Mouse (Mus musculus): ENCODE results near the gene Rhox4a2. TPM values are rescaled to one million over a fixed set of nuclear protein-coding genes. Genes with fewer than 3 reads are reported as not detected.

The Rhox4a2 gene
- polyA plus RNA-seq (2014; fragmentation: Illumina TruSeq; extraction: RNeasy Lipid Tissue Mini Kit (QIAGEN cat#74804); ENCODE audit: insufficient read depth, low read depth, low replicate concordance) = not detected

DNA sequence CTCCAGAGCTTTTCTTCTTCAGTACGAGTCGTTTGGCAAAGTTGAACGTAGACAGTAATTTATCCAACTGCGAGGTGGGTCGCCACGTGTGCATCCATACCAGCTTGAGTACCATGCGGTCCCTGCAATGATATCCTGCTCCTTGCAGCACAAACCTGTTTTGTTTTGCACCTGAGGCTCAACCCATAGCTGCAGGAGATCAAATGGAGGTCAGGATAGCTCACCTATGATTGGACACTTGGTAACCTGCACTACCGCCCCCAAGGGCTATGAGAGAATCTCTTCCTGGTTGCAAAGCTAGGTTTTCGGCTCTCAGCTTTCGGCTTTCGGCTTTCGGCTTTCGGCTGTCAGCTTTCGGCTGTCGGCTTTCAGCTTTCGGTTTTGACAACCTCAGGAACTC, at the start of gene Rhox4a2:
Rhox4a2 (plus strand) TSS at position 301 of the 400 bp plus-strand sequence.

DNA sequence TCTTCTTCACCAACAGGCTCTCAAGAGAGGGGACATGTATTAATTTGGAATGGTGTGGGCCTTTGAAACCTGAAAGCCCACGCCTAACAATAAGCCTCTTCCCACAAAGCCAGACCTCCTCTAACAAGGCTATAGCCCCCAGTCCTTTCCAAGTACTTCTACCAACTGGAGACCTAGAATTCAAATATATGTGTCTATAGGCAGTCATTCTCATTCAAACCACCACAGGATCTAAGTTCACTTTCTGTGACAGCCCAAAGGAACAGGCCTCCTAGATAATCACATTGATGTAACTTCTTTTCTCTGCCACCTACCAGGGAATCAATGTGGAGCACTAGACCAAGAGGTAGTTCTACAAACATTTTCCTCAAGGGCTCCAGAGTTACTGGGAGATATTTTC, 10.9 kb upstream of the Rhox4a2 start, which contains the start of gene Rhox3a2:
Rhox3a2 (plus strand) TSS at position 301 of the 400 bp plus-strand sequence.

GRCm38 (mm10) chrX:37411767-37412166, 21.1 kb downstream of the Rhox4a2 start, which contains the start of gene Rhox2b:
Rhox2b (plus strand) TSS chrX:37412067.

DNA sequence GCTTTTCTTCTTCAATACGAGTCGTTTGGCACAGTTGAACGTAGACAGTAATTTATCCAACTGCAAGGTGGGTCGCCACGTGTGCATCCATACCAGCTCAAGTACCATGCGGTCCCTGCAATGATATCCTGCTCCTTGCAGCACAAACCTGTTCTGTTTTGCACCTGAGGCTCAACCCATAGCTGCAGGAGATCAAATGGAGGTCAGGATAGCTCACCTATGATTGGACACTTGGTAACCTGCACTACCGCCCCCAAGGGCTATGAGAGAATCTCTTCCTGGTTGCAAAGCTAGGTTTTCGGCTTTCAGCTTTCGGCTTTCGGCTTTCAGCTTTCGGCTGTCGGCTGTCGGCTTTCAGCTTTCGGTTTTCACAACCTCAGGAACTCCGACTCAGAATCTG, 41.5 kb downstream of the Rhox4a2 start, which contains the start of gene Rhox4b:
Rhox4b (plus strand) TSS at position 301 of the 400 bp plus-strand sequence.

Other genes with a start within 250 kb of the Rhox4a2 start
- 2.6 TPM for gene Akap14, start 222.0 kb upstream of the Rhox4a2 start, polyA plus RNA-seq (2014; fragmentation: Illumina TruSeq; extraction: RNeasy Lipid Tissue Mini Kit (QIAGEN cat#74804); ENCODE audit: insufficient read depth, low read depth, low replicate concordance)
- gene Ndufa1, start 199.7 kb upstream of the Rhox4a2 start, polyA plus RNA-seq (2014; fragmentation: Illumina TruSeq; extraction: RNeasy Lipid Tissue Mini Kit (QIAGEN cat#74804); ENCODE audit: insufficient read depth, low read depth, low replicate concordance) = 348 TPM
- 2.7 TPM for gene Rnf113a1, start 199.6 kb upstream of the Rhox4a2 start, polyA plus RNA-seq (2014; fragmentation: Illumina TruSeq; extraction: RNeasy Lipid Tissue Mini Kit (QIAGEN cat#74804); ENCODE audit: insufficient read depth, low read depth, low replicate concordance)
- not detected for gene Gm9, start 179.8 kb upstream of the Rhox4a2 start, polyA plus RNA-seq (2014; fragmentation: Illumina TruSeq; extraction: RNeasy Lipid Tissue Mini Kit (QIAGEN cat#74804); ENCODE audit: insufficient read depth, low read depth, low replicate concordance)
- not detected for gene Rhox1, start 168.6 kb upstream of the Rhox4a2 start, polyA plus RNA-seq (2014; fragmentation: Illumina TruSeq; extraction: RNeasy Lipid Tissue Mini Kit (QIAGEN cat#74804); ENCODE audit: insufficient read depth, low read depth, low replicate concordance)
- gene Rhox2a, start 145.9 kb upstream of the Rhox4a2 start, polyA plus RNA-seq (2014; fragmentation: Illumina TruSeq; extraction: RNeasy Lipid Tissue Mini Kit (QIAGEN cat#74804); ENCODE audit: insufficient read depth, low read depth, low replicate concordance) = not detected
- not detected for gene Rhox3a, start 140.9 kb upstream of the Rhox4a2 start, polyA plus RNA-seq (2014; fragmentation: Illumina TruSeq; extraction: RNeasy Lipid Tissue Mini Kit (QIAGEN cat#74804); ENCODE audit: insufficient read depth, low read depth, low replicate concordance)
- not detected for gene Rhox4a, start 125.5 kb upstream of the Rhox4a2 start, polyA plus RNA-seq (2014; fragmentation: Illumina TruSeq; extraction: RNeasy Lipid Tissue Mini Kit (QIAGEN cat#74804); ENCODE audit: insufficient read depth, low read depth, low replicate concordance)
- not detected for gene Rhox3a2, start 10.8 kb upstream of the Rhox4a2 start, polyA plus RNA-seq (2014; fragmentation: Illumina TruSeq; extraction: RNeasy Lipid Tissue Mini Kit (QIAGEN cat#74804); ENCODE audit: insufficient read depth, low read depth, low replicate concordance)
- gene Rhox2b, start 21.2 kb downstream of the Rhox4a2 start, polyA plus RNA-seq (2014; fragmentation: Illumina TruSeq; extraction: RNeasy Lipid Tissue Mini Kit (QIAGEN cat#74804); ENCODE audit: insufficient read depth, low read depth, low replicate concordance) = not detected
- not detected for gene Rhox4b, start 41.6 kb downstream of the Rhox4a2 start, polyA plus RNA-seq (2014; fragmentation: Illumina TruSeq; extraction: RNeasy Lipid Tissue Mini Kit (QIAGEN cat#74804); ENCODE audit: insufficient read depth, low read depth, low replicate concordance)
- not detected for gene Rhox2c, start 62.8 kb downstream of the Rhox4a2 start, polyA plus RNA-seq (2014; fragmentation: Illumina TruSeq; extraction: RNeasy Lipid Tissue Mini Kit (QIAGEN cat#74804); ENCODE audit: insufficient read depth, low read depth, low replicate concordance)
- not detected for gene Rhox3c, start 67.7 kb downstream of the Rhox4a2 start, polyA plus RNA-seq (2014; fragmentation: Illumina TruSeq; extraction: RNeasy Lipid Tissue Mini Kit (QIAGEN cat#74804); ENCODE audit: insufficient read depth, low read depth, low replicate concordance)
- not detected for gene Rhox4c, start 89.5 kb downstream of the Rhox4a2 start, polyA plus RNA-seq (2014; fragmentation: Illumina TruSeq; extraction: RNeasy Lipid Tissue Mini Kit (QIAGEN cat#74804); ENCODE audit: insufficient read depth, low read depth, low replicate concordance)
- gene Rhox2d, start 102.6 kb downstream of the Rhox4a2 start, polyA plus RNA-seq (2014; fragmentation: Illumina TruSeq; extraction: RNeasy Lipid Tissue Mini Kit (QIAGEN cat#74804); ENCODE audit: insufficient read depth, low read depth, low replicate concordance) = not detected
- not detected for gene Rhox4d, start 123.5 kb downstream of the Rhox4a2 start, polyA plus RNA-seq (2014; fragmentation: Illumina TruSeq; extraction: RNeasy Lipid Tissue Mini Kit (QIAGEN cat#74804); ENCODE audit: insufficient read depth, low read depth, low replicate concordance)
- gene Rhox2e, start 139.6 kb downstream of the Rhox4a2 start, polyA plus RNA-seq (2014; fragmentation: Illumina TruSeq; extraction: RNeasy Lipid Tissue Mini Kit (QIAGEN cat#74804); ENCODE audit: insufficient read depth, low read depth, low replicate concordance) = not detected
- gene Rhox3e, start 151.2 kb downstream of the Rhox4a2 start, polyA plus RNA-seq (2014; fragmentation: Illumina TruSeq; extraction: RNeasy Lipid Tissue Mini Kit (QIAGEN cat#74804); ENCODE audit: insufficient read depth, low read depth, low replicate concordance) = not detected
- gene Rhox4e, start 166.6 kb downstream of the Rhox4a2 start, polyA plus RNA-seq (2014; fragmentation: Illumina TruSeq; extraction: RNeasy Lipid Tissue Mini Kit (QIAGEN cat#74804); ENCODE audit: insufficient read depth, low read depth, low replicate concordance) = not detected
- gene Rhox2f, start 180.6 kb downstream of the Rhox4a2 start, polyA plus RNA-seq (2014; fragmentation: Illumina TruSeq; extraction: RNeasy Lipid Tissue Mini Kit (QIAGEN cat#74804); ENCODE audit: insufficient read depth, low read depth, low replicate concordance) = not detected
- not detected for gene Rhox3f, start 190.1 kb downstream of the Rhox4a2 start, polyA plus RNA-seq (2014; fragmentation: Illumina TruSeq; extraction: RNeasy Lipid Tissue Mini Kit (QIAGEN cat#74804); ENCODE audit: insufficient read depth, low read depth, low replicate concordance)
- gene Rhox4f, start 216.9 kb downstream of the Rhox4a2 start, polyA plus RNA-seq (2014; fragmentation: Illumina TruSeq; extraction: RNeasy Lipid Tissue Mini Kit (QIAGEN cat#74804); ENCODE audit: insufficient read depth, low read depth, low replicate concordance) = not detected
- not detected for gene Rhox3g, start 237.8 kb downstream of the Rhox4a2 start, polyA plus RNA-seq (2014; fragmentation: Illumina TruSeq; extraction: RNeasy Lipid Tissue Mini Kit (QIAGEN cat#74804); ENCODE audit: insufficient read depth, low read depth, low replicate concordance)

All from lung, adult 10 weeks (tissue).